Mouse (Mus musculus): ENCODE data around the gene Scrt2.

- TF ChIP-seq CTCF (IDR thresholded peaks at IDR 0.05; ENCODE audit: extremely low read depth, insufficient read depth, insufficient read length, insufficient replicate concordance) (no peak), POLR2A (IDR thresholded peaks at IDR 0.05; ENCODE audit: low read depth, low read length) (no peak)
Measured at GRCm38 (mm10) chr2:152093356-152093792, 12.0 kb downstream of the Scrt2 start.
